Mouse (Mus musculus): ENCODE results near the gene Myo16.

Gene Myo16

GRCm38 (mm10) chr8:10562046-10562445 lies 408.3 kb downstream of the Myo16 start:
- no peak for DNase-seq

DNA sequence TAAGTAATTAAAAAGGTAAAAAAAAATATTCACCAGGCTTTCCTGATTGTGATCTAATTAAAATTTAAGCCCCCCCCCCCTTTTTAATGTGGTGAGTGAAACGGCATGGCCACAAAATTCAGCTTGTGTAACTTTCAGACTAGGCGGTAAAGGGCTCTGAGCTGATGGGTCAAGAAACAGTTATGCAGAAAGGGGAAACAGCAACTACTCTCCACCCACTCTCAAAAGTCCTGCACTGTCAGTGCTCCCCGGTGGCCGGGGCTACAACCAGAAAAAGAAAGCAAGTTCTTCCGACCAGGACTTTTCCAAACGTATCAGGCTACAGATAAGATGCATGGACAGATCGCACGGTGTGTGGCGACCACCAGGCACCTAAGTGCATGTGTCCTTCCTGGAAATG lies 408.9 kb downstream of the Myo16 start:
- no peak for DNase-seq

DNA sequence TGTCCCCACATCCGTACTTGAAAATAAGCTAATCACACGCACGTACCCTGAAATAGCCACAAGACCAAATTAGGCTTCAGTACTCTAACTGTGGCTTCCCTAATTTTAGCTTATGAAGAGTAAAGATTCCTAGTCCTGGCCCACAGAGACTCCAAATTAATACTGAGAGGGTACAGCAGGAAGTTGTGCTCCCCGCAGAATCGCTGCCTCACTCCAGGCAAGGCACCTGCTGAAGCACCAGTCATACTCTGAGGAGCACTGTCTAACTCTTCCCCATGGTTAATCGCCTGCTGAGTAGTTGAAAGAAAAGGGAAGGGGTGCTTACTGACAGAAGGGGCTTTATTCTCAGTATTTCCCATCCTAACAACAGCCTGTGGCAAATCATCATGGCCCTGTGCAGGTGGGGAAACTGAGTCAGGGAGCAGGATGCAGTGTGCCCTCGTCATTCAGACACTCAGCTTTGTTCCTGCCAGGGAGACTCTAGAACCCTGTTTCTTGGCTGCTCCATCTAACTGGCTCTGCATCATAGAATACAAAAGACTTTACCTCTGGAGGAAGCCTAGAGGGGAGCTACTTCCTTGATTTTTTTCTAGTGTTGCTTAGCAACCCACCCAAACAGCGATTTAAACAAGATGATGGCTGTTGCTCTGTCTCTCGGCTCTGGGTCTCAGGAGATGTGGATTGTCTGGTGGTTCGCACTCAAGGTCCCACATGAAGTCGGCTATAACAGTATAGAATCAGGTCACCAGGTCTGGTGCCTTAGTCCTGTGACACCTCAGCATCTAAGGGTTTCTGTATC lies 411.7 kb downstream of the Myo16 start:
- no peak for DNase-seq

- no peak for DNase-seq
Measured at GRCm38 (mm10) chr8:10568448-10568847, 414.7 kb downstream of the Myo16 start.

GRCm38 (mm10) chr8:10574096-10574495 lies 420.4 kb downstream of the Myo16 start:
- no peak for DNase-seq

DNA sequence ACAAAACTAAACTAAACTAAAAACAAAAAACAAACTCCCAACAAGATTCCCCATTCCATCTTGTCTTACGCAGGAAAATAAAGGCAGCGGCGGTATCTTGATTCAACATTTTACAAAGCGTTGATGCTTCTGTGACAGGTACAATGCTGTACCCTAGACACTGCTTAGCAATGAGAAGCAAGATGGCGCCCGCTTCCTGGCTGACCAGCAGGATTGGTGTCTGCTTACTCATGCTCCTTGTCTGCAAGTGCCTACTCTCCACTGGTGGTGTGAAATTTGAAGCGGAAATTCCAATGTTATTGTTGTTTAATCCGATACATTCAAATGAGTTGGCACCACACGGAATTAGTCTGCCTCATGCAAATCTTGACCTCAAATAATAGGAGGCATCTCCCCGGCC lies 421.5 kb downstream of the Myo16 start:
- DNase-seq: no peak

DNA sequence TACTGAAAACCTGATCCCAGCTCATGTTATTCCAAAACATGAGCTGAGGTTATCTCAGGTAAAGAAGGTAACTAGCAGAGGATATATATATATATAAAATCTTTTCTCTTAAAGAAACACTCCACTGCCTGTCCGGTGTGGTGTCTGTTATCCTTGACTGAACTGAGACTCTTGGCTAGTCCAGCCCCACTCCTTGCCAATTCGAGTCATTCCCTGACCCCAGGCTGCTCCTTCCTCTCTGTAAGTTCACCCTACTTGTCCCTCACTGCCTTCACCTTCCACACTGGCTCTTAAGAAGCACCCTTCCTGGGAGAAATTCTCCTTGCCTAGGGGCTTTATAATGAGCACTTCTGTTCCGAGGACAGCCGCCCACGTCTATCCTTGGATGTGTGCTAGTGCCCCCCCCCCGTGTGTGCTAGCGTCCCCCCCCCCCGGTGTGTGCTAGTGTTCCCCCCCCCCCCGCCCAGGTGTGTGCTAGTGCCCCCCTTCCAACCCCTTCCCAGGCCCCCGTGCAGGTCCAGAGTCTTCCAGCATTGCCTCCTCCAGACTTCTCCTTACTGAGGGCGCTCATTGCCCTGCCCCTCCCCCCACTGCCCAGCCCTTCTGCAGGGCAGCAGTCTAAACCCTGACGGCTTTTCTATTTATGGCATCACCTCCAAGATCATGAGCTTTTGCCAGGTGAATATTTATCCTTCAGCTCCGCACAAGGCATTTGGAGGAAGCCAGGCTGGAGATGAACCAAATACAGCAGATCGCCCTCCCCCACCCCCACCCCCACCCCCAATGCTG lies 433.4 kb downstream of the Myo16 start:
- DNase-seq: peak; percentile 93

DNA sequence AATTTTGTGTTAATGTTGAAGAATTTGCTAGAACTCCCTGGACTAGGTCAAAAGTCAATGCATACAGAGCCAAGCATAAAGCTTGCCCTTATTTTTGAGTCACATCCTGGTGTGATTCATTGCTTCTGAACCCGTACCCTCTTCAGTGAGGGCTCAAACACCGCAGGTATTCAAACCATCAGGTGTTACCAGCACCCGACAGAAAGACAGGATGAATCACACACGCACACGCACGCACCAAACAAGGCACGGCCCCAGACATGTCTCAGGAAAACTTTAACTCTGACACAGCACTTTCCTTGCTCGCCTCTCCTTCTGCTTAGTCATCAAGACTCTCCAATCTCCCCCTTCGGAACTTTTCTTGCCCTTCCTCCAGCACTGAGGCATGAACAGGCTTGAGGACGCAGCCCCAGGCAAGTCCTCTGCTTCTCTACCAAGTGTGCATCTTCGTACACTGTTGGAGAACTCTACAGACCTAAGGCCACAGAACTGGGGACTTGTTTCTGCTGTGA lies 435.8 kb downstream of the Myo16 start:
- DNase-seq: peak; percentile 70

- DNase-seq: peak; percentile 17
Measured at GRCm38 (mm10) chr8:10592917-10593316, 439.2 kb downstream of the Myo16 start.

DNA sequence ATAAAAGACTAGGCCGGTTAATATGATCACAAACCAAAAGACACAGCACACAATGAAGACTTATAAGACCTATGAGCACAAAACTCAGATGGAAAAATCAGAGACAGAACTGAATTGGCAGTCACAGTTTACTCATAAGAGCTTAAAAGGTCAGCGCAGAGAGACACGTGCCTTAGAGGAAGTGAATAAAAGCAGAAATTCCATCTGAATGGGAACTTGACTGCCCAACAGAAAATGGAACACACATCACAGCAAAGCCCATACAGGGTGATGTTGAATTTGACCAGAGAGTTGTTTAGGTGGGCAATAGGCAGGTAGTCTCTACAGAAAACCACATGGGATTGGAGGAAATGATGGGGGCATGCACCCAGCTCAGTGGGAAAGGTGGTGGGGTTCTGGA lies 442.6 kb downstream of the Myo16 start:
- DNase-seq: peak; percentile 41

DNA sequence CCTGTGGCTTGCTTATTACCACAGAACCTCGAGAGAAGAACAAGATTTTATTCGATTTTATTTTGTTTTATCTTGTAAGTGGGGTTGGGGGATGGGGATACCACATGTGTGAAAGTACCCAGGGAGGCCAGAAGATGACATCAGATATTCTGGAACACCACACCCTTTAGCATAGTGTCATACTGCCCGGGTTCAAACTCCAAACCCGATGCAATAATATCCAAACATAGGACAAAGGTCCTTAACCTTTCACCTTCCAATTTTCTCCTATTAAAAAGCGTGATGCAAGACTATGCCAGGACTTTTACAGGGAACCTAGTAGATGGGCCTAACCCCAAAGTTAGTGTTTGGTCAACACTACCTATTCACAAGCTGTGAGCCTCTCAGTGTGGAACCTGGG lies 443.9 kb downstream of the Myo16 start:
- peak; percentile 78 for DNase-seq

DNA sequence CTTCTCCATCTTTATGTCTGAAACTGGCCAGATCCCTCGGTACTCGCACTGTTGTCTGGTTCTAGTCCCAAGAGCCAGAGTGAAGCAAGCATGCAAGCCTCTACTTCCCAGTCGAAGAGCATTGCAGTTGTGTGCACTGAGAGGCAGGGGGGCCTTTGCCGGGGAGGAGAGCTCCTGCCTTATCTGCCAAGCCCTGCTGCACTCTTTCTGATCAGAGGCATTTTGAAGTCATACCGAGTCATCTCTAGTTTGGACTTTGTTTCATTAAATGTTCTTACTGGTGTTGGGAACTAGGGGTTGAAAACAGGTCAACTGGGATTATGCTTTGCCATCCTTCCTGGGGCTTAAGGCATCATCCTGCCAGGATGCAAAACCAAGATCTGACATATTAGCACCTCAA lies 445.2 kb downstream of the Myo16 start:
- peak; percentile 53 for DNase-seq

DNA sequence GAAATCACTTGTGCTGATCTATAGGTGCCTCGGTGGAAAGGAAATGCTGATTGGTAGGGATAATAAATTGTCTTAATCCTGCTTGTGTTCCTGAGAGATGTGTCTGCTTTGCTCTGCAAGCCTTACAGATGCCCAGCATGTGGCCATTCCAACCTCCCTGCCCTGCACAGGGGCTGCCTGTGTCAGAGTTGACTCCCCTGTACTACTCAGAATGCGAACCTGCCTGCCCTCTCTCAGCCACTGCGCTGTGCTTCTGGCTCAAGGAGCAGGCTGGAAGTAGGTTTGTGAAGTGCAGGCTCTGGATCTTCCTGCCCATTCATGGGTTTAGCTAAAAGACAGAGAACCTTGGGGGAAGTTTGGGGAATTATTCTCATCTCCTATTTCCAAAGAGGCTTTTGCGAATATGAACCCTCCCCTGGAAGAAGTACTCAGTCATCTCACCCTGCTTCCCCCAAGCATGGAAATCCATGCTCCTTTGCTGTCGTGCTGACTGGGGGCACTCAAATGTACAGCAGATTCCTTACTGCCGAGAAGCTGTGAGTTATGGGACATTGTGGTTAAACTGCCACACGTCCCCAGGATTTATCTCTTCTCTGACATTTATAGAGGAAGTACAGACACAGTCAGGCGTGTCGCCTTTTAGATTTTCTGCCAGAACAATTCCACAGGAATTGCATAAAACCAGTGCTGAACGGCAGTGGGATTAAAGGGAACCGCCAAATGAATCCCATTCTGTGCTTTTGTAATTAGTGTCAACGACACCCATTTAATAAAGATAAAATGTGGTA lies 452.5 kb downstream of the Myo16 start:
- peak; percentile 59 for DNase-seq

DNA sequence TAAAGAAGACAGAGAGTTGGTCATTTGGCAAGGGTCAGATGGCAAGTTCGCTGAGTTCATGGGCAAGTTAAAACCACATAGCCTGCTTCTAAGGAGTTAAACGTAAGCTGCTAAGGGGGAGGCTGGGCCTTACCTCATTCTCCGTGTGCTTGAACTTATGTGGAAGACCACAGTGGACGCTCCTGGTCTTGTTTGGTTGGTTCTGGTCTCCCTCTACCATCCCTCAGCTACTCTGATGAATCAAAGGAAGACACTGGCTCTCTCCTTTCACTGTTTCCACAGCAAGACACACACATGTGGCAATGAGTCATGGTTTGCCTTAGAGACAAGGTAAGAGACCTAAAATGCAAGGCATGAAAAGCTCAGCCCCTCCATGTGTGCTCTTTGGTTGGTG lies 453.1 kb downstream of the Myo16 start:
- no peak for DNase-seq

- peak; percentile 54 for DNase-seq
Measured at GRCm38 (mm10) chr8:10611636-10612035, 457.9 kb downstream of the Myo16 start.

- peak; percentile 84 for DNase-seq
Measured at GRCm38 (mm10) chr8:10613371-10613770, 459.7 kb downstream of the Myo16 start.

- DNase-seq: no peak
Measured at GRCm38 (mm10) chr8:10619689-10620088, 466.0 kb downstream of the Myo16 start.

- peak; percentile 64 for DNase-seq
Measured at GRCm38 (mm10) chr8:10625262-10625661, 471.6 kb downstream of the Myo16 start.

DNA sequence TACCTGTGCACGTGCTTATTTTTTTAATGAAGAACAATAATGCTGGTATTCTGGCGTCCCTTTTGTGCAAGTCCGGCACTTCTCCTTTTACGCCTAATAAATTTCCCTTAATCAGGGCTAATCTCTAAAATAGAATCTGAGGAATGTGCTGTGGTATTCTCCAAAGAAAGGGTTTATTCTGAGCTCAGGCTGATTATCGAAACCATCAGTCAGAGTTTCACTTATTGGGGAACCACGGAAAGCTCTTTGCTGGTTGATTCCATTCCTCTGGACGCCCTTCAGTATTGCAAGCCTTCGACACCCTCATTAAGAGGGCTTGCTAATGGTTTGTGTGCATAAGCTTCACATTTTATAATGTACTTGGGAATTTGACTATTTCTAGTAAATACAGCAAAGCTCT lies 475.0 kb downstream of the Myo16 start:
- no peak for DNase-seq

GRCm38 (mm10) chr8:10629862-10630261 lies 476.2 kb downstream of the Myo16 start:
- DNase-seq: peak; percentile 13

DNA sequence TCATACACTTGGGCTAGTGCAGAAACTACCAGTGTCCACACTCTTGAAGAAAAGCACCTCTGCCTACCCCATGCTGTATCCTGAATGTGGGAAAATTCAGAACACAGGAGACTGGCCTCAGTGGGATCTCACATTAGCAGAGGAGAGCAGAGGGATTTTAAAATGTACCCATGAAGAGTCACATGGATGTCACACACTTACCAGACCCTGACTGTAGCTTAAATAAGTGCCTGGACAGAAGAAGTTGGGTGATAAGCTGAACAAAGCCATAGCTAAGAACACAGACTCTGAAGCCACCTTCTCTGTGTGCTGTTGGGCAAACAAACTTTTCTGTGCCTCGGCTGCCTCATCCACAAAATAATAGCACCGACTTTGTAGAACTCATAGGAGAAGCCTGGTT lies 477.3 kb downstream of the Myo16 start:
- peak; percentile 54 for DNase-seq

DNA sequence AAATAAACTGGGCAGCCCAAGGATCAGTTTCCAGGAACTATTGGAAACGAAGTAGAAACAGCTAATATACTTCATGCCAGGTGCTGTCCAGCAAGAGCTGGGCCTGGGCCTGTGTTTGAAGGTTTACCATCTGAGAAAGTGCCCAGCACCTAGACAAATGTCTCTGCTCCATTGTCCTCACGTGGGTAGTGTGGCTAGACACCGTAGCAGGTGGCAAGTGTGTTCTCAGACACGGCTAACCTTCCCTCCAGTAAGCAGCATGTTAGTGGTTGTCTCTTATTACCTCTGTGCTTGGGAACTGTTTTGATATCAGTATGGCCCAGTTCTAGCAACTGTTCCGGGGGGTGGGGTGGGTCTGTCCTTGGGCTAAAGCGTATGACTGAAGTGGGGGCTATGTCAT lies 478.9 kb downstream of the Myo16 start:
- no peak for DNase-seq
